Mouse (Mus musculus) myocyte (in vitro differentiated cells): ENCODE results near the gene Lgals4.

ENCODE experiments used
- POLR2A ChIP-seq: IDR thresholded peaks from one replicate; pipeline ENCODE4 v1.6.1; 2011; ENCODE audit warnings: low read depth, mild to moderate bottlenecking, control low read depth, moderate library complexity; ENCODE audit not compliant: insufficient read length
- POLR2AphosphoS2 ChIP-seq: IDR thresholded peaks from one replicate; pipeline ENCODE4 v1.6.1; 2011; ENCODE audit warnings: low read depth, control low read depth; ENCODE audit not compliant: insufficient read length

GRCm38 (mm10) chr7:28795832-28796231, 37.8 kb upstream of the Lgals4 start:
- TF ChIP-seq POLR2AphosphoS2: no peak
- TF ChIP-seq POLR2A: no peak
